Mouse (Mus musculus): ENCODE measurements around the gene Cped1. TPM values are rescaled to one million over a fixed set of nuclear protein-coding genes. Genes with fewer than 3 reads are reported as not detected.

Gene Cped1
- total and polyA plus RNA-seq, 3 experiments: not detected

DNA sequence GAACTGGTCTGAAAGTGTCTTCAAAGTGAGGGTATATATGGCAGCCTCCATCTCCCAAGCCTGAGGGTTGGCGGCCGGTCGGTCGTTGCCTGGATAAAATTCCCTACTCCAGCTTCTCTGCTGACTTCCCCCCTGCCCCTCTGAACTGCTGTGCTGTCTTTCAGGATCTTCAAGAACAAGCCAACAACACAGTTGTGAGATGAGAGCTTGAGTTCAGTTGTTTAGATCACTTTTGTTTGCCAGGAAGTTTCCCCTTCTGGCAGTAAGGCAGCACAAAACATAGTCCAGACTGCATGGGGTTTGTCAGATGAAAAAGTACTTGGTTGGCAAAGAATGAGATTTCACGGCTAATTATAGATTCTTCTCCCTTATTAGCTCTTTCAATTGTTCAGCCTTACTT is 63.4 kb downstream of the Cped1 start:
- no peak for TF ChIP-seq MAFK (IDR thresholded peaks at IDR 0.05; ENCODE audit: borderline replicate concordance, low read depth, low read length)
- no peak for TF ChIP-seq GABPA (IDR thresholded peaks at IDR 0.05; ENCODE audit: low read depth, low read length)
- no peak for TF ChIP-seq TBP (IDR thresholded peaks at IDR 0.05; ENCODE audit: low read depth, low read length)
- TF ChIP-seq USF1 (IDR thresholded peaks at IDR 0.05; ENCODE audit: low read depth, low read length): no peak
- TF ChIP-seq POLR2AphosphoS5 (IDR thresholded peaks at IDR 0.05; ENCODE audit: borderline replicate concordance, low read depth, low read length): no peak
- no peak for TF ChIP-seq CTCF (IDR thresholded peaks at IDR 0.05 in 2 of 3, conservative IDR thresholded peaks at IDR 0.05 in 1 of 3; ENCODE audit: control insufficient read depth in 1 of 3, insufficient read depth in 1 of 3, low read depth in 2 of 3, low read length in 3 of 3, poor library complexity in 1 of 3, severe bottlenecking in 1 of 3)
- no peak for TF ChIP-seq ELF1 (IDR thresholded peaks at IDR 0.05; ENCODE audit: low read depth, low read length)
- no peak for TF ChIP-seq USF2 (IDR thresholded peaks at IDR 0.05; ENCODE audit: borderline replicate concordance in 1 of 2, insufficient read depth in 1 of 2, low read depth in 1 of 2, low read length in 2 of 2)
- no peak for TF ChIP-seq NELFE (IDR thresholded peaks at IDR 0.05; ENCODE audit: low read depth, low read length)
- TF ChIP-seq MYC (IDR thresholded peaks at IDR 0.05; ENCODE audit: low read depth, low read length): no peak
- no peak for TF ChIP-seq BHLHE40 (IDR thresholded peaks at IDR 0.05; ENCODE audit: borderline replicate concordance, low read depth, low read length)
- no peak for TF ChIP-seq MAX (IDR thresholded peaks at IDR 0.05; ENCODE audit: low read length)
- no peak for TF ChIP-seq POLR2AphosphoS2 (IDR thresholded peaks at IDR 0.05; ENCODE audit: low read length)
- TF ChIP-seq GATA1 (IDR thresholded peaks at IDR 0.05; ENCODE audit: low read depth, low read length): no peak
- no peak for TF ChIP-seq SMC3 (IDR thresholded peaks at IDR 0.05; ENCODE audit: low read depth, low read length)
- Histone ChIP-seq H3K36me3 (ENCODE audit: control insufficient read depth in 1 of 2, insufficient read depth in 2 of 2, low read length in 2 of 2) (no peaks in the 10 kb centered on the region), H3K27me3 (ENCODE audit: control insufficient read depth in 1 of 2, insufficient read depth in 2 of 2, low read length in 2 of 2) (peaks cover 0 to 2% of the 10 kb centered on the region in 2 experiments; a peak in 2 of 4 replicates), H3K9me3 (replicated peaks; ENCODE audit: insufficient read depth, low read length) (no peaks in the 10 kb centered on the region), H3K9ac (ENCODE audit: control insufficient read depth, low read depth, low read length, poor library complexity, severe bottlenecking) (no peak overlapping the region), H3K4me3 (ENCODE audit: control insufficient read depth in 1 of 2, insufficient read depth in 1 of 2, low read depth in 2 of 2, low read length in 2 of 2) (no peak overlapping the region), H3K4me1 (ENCODE audit: control insufficient read depth in 1 of 2, insufficient read depth in 2 of 2, low read length in 2 of 2) (no peaks in the 10 kb centered on the region), H3K79me2 (ENCODE audit: control insufficient read depth, insufficient read depth, low read length, poor library complexity) (no peaks in the 10 kb centered on the region), H3K27ac (ENCODE audit: control insufficient read depth, low read depth, low read length) (no peak overlapping the region)
- no peak for DNase-seq (ENCODE audit: low read depth, low spot score)

GRCm38 (mm10) chr6:22051526-22051925 is 65.8 kb downstream of the Cped1 start:
- H3K4me3 ChIP-seq (ENCODE audit: control insufficient read depth in 1 of 2, insufficient read depth in 1 of 2, low read depth in 2 of 2, low read length in 2 of 2): no peak overlapping the region
- no peaks in the 10 kb centered on the region for H3K4me1 ChIP-seq (ENCODE audit: control insufficient read depth in 1 of 2, insufficient read depth in 2 of 2, low read length in 2 of 2)
- no peak for TF ChIP-seq USF1 (IDR thresholded peaks at IDR 0.05; ENCODE audit: low read depth, low read length)
- no peak for TF ChIP-seq ZC3H11A (IDR thresholded peaks at IDR 0.05; ENCODE audit: low read depth, low read length)
- TF ChIP-seq CHD1 (IDR thresholded peaks at IDR 0.05; ENCODE audit: low read depth, low read length): no peak
- TF ChIP-seq TAL1 (IDR thresholded peaks at IDR 0.05; ENCODE audit: low read length): no peak
- no peak for TF ChIP-seq USF2 (IDR thresholded peaks at IDR 0.05; ENCODE audit: borderline replicate concordance in 1 of 2, insufficient read depth in 1 of 2, low read depth in 1 of 2, low read length in 2 of 2)
- no peak for TF ChIP-seq CTCF (IDR thresholded peaks at IDR 0.05 in 2 of 3, conservative IDR thresholded peaks at IDR 0.05 in 1 of 3; ENCODE audit: control insufficient read depth in 1 of 3, insufficient read depth in 1 of 3, low read depth in 2 of 3, low read length in 3 of 3, poor library complexity in 1 of 3, severe bottlenecking in 1 of 3)
- no peak for TF ChIP-seq RCOR1 (IDR thresholded peaks at IDR 0.05; ENCODE audit: low read depth, low read length)
- TF ChIP-seq MYB (IDR thresholded peaks at IDR 0.05; ENCODE audit: low read depth, low read length): no peak
- TF ChIP-seq ELF1 (IDR thresholded peaks at IDR 0.05; ENCODE audit: low read depth, low read length): no peak
- TF ChIP-seq UBTF (IDR thresholded peaks at IDR 0.05; ENCODE audit: borderline replicate concordance, insufficient read depth, low read depth, low read length): no peak
- TF ChIP-seq MAFK (IDR thresholded peaks at IDR 0.05; ENCODE audit: borderline replicate concordance, low read depth, low read length): no peak
- TF ChIP-seq TCF12 (IDR thresholded peaks at IDR 0.05; ENCODE audit: low read depth, low read length): no peak
- TF ChIP-seq MEF2A (IDR thresholded peaks at IDR 0.05; ENCODE audit: extremely low read depth, insufficient replicate concordance, low read depth, low read length, poor library complexity, severe bottlenecking): no peak
- no peak for TF ChIP-seq MYC (IDR thresholded peaks at IDR 0.05; ENCODE audit: low read depth, low read length)

More at GRCm38 (mm10) chr6:22051526-22051925, 65.8 kb downstream of the Cped1 start:
- no peaks in the 10 kb centered on the region for H3K9me3 ChIP-seq (replicated peaks; ENCODE audit: insufficient read depth, low read length)
- no peak overlapping the region for H3K27ac ChIP-seq (ENCODE audit: control insufficient read depth, low read depth, low read length)
- no peaks in the 10 kb centered on the region for H3K36me3 ChIP-seq (ENCODE audit: control insufficient read depth in 1 of 2, insufficient read depth in 2 of 2, low read length in 2 of 2)
- no peak overlapping the region for H3K9ac ChIP-seq (ENCODE audit: control insufficient read depth, low read depth, low read length, poor library complexity, severe bottlenecking)
- H3K27me3 ChIP-seq (ENCODE audit: control insufficient read depth in 1 of 2, insufficient read depth in 2 of 2, low read length in 2 of 2): peaks cover 0 to 2% of the 10 kb centered on the region in 2 experiments; a peak in 2 of 4 replicates
- DNase-seq (ENCODE audit: low read depth, low spot score): no peak
- H3K79me2 ChIP-seq (ENCODE audit: control insufficient read depth, insufficient read depth, low read length, poor library complexity): no peaks in the 10 kb centered on the region
